Mouse (Mus musculus): ENCODE measurements around the gene Ephb1.

GRCm38 (mm10) chr9:102374661-102375060 is 20.2 kb upstream of the Ephb1 start:
- TF ChIP-seq FLI1 (IDR thresholded peaks at IDR 0.05; ENCODE audit: low read length) (no peak), GATA1 (IDR thresholded peaks at IDR 0.05; ENCODE audit: borderline replicate concordance, low read length) (no peak)

Data from megakaryocyte, embryonic 14.5 days (primary cell).